Mouse (Mus musculus): ENCODE measurements around the gene Hesx1. TPM values are rescaled to one million over a fixed set of nuclear protein-coding genes. Genes with fewer than 3 reads are reported as not detected.

Hesx1 gene
- polyA plus RNA-seq, 1 experiment from 2014 or later, result 0.20 TPM

DNA sequence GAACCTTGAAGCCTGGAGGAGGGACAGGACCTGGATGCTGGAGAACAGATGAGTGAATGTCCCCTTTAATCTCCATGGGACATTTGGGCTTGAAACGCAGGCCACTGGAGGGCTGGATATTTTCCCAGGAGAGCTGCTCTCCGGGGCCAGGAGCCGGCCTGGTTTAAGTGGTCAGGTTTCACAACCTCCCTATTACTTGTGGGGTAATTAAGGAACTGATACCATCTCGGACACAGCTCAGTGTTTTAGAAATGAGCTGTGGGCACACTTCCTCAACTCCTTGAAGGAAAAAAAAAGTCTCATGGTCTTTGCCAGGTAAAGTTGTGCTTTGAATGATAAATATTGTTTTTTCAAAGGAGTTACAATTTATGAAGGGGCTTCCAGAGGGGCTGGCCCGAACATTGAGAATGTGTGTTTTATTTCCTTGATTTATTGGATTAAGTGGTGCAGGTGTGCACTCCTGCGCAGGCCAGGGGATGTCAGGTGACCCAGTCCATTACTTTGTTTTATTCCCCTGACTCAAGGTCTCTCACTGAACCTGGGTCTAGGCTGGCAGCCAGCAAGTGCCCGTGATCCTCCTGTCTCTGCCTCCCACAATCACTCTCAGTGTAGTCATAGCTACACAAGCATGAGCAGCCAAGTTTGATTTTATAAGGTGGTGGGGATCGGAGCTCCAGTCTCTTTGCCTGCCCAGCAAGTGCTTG is 48.2 kb downstream of the Hesx1 start:
- H3K27me3 ChIP-seq (replicated peaks), result peaks cover 14% of the 10 kb centered on the region
- H3K4me2 ChIP-seq, result no peak overlapping the region
- H3K9ac ChIP-seq (replicated peaks), result no peak overlapping the region
- peaks cover 38% of the 10 kb centered on the region for H3K4me1 ChIP-seq
- no peak overlapping the region for H3K27ac ChIP-seq (replicated peaks)
- no peaks in the 10 kb centered on the region for H3K36me3 ChIP-seq
- no peak for ATAC-seq (ENCODE audit: low FRiP score)
- H3K9me3 ChIP-seq (replicated peaks), result no peaks in the 10 kb centered on the region
- WGBS, result 41% methylated on average over 8 of the region's 8 CpGs
- no peak overlapping the region for H3K4me3 ChIP-seq (replicated peaks)

DNA sequence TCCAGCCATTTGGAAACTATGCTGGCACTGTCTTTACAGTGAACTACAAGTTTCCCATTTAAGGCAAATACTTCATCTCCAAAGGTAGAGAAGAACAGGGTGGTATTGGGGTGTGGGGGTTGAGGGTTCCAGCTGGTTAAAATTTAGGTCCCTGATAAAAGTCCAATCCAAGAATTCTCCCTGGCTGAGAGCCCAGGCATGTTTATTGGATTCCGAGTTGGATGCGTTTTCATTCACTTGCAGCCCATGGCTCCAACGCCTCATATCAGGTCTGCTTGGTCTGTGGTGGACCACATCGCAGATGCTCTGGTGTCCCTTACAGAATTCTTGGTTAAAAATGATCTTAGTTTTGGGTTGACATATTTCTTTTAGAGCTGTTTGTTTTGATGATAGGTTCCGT is 49.2 kb downstream of the Hesx1 start:
- H3K9me3 ChIP-seq (replicated peaks), result no peaks in the 10 kb centered on the region
- H3K27ac ChIP-seq (replicated peaks), result no peak overlapping the region
- no peak overlapping the region for H3K4me3 ChIP-seq (replicated peaks)
- H3K27me3 ChIP-seq (replicated peaks), result peaks cover 14% of the 10 kb centered on the region
- H3K4me2 ChIP-seq, result no peak overlapping the region
- peaks cover 43% of the 10 kb centered on the region for H3K4me1 ChIP-seq
- H3K9ac ChIP-seq (replicated peaks), result no peak overlapping the region
- no peaks in the 10 kb centered on the region for H3K36me3 ChIP-seq
- no peak for ATAC-seq (ENCODE audit: low FRiP score)
- WGBS, result 39% methylated on average over 5 of the region's 5 CpGs

DNA sequence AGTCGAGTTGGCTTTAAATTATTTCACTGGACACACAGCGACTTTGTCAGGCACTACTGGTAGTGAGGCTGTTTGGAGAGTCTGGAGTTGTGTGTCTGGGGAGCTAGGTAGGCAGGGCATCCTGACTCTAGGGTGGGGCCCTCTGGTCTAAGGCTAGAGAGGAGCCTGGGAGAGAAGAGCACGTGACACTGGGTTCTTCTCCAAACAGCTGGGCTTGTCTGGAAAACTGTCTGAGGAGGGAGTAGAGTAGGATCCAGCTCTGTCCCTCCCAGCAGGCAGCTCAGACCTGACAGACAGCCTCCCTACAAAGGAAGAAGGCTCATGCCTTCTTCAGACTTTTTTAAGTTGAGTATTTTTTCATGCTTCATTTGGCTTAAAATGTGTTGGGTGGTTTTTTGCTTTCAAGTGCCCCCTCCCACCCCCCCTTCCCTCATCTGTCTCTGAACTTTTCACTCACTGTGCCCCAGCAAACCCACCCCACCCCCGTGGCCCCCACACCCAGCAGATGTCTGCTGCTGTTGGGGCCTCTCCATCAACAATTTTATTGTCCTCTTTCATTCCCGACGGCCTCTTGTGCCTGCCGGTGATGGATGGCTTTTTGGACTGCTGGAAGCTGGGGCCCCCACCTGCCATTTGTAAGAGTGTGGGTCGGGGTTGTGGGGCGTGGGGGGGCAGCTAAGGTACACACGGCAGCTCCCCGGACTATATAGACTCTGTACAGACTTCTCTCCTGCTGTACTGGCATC is 50.2 kb downstream of the Hesx1 start:
- no peak for ATAC-seq (ENCODE audit: low FRiP score)
- peaks cover 47% of the 10 kb centered on the region for H3K4me1 ChIP-seq
- no peaks in the 10 kb centered on the region for H3K36me3 ChIP-seq
- H3K27ac ChIP-seq (replicated peaks), result no peak overlapping the region
- H3K9ac ChIP-seq (replicated peaks), result no peak overlapping the region
- WGBS, result 4% methylated on average over 11 of the region's 11 CpGs
- peak overlapping the region; percentile 22 for H3K4me2 ChIP-seq
- H3K27me3 ChIP-seq (replicated peaks), result peaks cover 10% of the 10 kb centered on the region
- no peaks in the 10 kb centered on the region for H3K9me3 ChIP-seq (replicated peaks)
- H3K4me3 ChIP-seq (replicated peaks), result no peak overlapping the region

DNA sequence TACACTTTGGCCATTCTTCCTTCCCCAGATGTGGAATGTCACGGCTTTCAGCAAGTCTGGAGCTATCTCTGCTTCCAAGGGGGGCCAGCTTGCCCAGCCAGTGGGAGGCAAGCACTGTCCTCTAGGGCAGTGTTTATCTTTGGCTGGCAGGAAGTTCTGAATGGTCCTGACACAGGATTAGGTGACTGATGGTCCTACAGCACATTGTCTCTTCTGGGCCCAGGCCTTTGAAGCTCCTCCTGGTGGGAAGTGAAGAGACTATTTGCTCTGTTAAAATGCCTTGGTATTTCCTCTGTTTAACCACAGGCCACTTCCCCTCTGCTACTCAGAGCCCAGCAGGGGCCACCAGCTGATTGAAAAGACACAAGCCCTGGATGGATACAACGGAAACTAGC is 50.7 kb downstream of the Hesx1 start:
- peaks cover 43% of the 10 kb centered on the region for H3K4me1 ChIP-seq
- WGBS, result 17% methylated on average over 2 of the region's 2 CpGs
- H3K4me2 ChIP-seq, result peak overlapping the region; percentile 22
- H3K36me3 ChIP-seq, result no peaks in the 10 kb centered on the region
- peaks cover 10% of the 10 kb centered on the region for H3K27me3 ChIP-seq (replicated peaks)
- no peak overlapping the region for H3K4me3 ChIP-seq (replicated peaks)
- H3K9ac ChIP-seq (replicated peaks), result no peak overlapping the region
- ATAC-seq (ENCODE audit: low FRiP score), result peak; percentile 19; the same call in 1 of the 2 replicates
- no peak overlapping the region for H3K27ac ChIP-seq (replicated peaks)
- H3K9me3 ChIP-seq (replicated peaks), result no peaks in the 10 kb centered on the region

DNA sequence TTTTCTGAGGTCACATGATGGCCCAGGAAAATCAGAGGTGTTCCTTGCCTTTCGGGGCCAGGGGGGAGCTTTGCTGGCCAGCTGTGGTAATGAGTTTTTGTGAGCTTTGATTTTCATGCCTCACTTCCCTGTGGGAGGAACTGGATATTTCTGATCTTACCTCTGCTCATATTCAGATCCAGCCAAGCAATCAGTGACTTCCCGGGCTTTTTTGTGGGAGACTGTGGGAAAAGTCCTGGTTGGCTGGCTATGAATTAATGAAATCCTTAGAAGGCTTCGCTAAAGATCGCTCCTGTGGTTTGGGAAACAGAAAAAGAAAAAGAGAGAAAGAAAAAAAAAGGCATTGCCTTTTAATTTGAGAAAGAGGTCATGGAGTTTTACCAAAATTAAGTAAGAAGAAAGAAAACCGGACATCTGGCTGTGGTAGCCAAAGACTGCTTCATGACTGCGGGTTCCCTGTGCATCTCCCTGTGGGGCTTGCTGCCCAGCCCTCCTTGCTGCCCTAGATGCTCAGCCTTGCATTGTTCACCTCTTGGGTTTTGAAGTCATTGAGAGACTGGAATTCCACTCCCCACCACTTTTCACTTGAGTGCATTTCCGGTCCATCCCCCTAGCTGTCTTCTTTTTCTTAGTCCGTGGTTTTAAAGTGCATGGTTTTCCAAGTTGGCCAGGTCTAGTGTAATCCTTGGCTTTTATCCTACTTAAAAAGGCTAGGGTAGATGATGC is 54.2 kb downstream of the Hesx1 start:
- H3K27me3 ChIP-seq (replicated peaks), result no peaks in the 10 kb centered on the region
- no peaks in the 10 kb centered on the region for H3K9me3 ChIP-seq (replicated peaks)
- H3K4me1 ChIP-seq, result peaks cover 63% of the 10 kb centered on the region
- 35% methylated on average over 8 of the region's 8 CpGs for WGBS
- H3K4me3 ChIP-seq (replicated peaks), result no peak overlapping the region
- ATAC-seq (ENCODE audit: low FRiP score), result no peak
- no peak overlapping the region for H3K4me2 ChIP-seq
- 0 out of 2 replicates have a peak overlapping the region, but pooled peaks have one; percentile 11 for H3K27ac ChIP-seq (replicated peaks)
- H3K36me3 ChIP-seq, result no peaks in the 10 kb centered on the region
- H3K9ac ChIP-seq (replicated peaks), result no peak overlapping the region; the same call in 1 of the 2 replicates

DNA sequence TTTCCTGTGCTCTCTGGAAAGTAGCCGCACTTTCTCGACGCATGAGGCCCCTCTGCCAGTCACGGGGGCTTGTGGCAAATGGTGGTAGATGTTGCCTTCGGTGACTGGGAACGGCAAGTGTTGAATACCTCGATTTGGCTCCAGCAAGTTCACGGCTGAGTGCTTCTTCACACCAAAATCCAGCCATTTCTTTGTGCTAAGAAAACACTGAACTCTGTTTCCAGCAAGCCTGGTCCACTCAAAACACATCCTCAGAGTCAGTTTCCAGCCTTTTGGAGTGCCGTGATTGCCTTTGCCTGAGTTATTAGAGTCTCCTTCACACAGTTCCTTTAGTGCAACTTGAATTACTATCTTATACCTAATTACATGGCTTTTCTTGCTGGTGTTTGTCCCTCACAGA is 55.8 kb downstream of the Hesx1 start:
- no peaks in the 10 kb centered on the region for H3K27me3 ChIP-seq (replicated peaks)
- ATAC-seq (ENCODE audit: low FRiP score), result peak; percentile 53; the same call in 1 of the 2 replicates
- H3K4me2 ChIP-seq, result no peak overlapping the region
- H3K4me1 ChIP-seq, result peaks cover 50% of the 10 kb centered on the region
- peak overlapping the region; percentile 73 for H3K27ac ChIP-seq (replicated peaks)
- H3K36me3 ChIP-seq, result no peaks in the 10 kb centered on the region
- no peak overlapping the region for H3K4me3 ChIP-seq (replicated peaks)
- 12% methylated on average over 9 of the region's 9 CpGs for WGBS
- no peaks in the 10 kb centered on the region for H3K9me3 ChIP-seq (replicated peaks)
- H3K9ac ChIP-seq (replicated peaks), result no peak overlapping the region

DNA sequence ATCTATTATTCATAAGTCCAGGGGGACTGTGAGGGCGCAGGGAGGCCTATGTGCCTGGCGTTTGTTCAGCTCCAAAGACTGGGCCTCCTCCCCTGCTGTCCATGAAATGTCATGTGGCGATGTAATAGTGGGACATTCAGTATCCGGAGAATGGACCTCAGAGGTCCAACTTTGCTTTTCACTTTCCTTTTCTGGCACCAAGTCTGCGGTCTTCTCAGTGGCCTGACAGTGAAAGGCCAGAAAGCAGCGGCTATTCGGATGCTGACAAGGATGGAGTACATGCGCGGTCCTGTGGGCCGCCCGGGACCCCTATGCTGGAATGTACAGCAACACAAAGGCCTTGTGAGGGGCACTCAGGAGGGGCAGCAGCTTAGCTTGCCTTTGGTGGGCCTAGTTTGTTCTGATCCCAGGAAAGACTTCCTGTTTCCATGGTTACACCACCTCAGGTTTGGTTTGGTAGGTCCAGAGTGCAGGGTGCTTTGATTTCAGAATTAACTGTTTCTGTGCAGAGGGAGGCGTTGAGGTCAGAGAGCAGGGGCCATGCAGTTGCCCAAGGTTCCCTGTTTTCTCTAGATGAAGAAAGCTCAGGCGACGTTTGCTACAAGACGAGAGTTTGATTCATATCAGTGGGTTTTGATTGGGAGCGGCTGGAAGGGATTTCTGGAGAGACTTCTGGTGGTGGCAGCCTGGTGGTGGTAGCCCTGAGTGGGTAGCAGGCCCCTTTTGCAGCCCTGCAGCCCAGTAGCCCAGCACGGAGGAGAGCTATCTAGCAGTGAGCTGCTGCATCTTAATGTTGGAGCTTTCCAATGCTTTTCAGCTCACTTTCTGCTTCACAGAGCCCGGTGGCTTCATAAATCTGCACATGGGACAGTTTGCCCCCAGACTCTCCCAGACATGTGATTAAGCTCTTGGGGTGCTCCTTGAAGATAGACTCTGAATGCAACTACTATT is 56.6 kb downstream of the Hesx1 start:
- H3K4me3 ChIP-seq (replicated peaks), result no peak overlapping the region
- no peak overlapping the region for H3K9ac ChIP-seq (replicated peaks)
- H3K27me3 ChIP-seq (replicated peaks), result no peaks in the 10 kb centered on the region
- H3K36me3 ChIP-seq, result no peaks in the 10 kb centered on the region
- H3K27ac ChIP-seq (replicated peaks), result peak overlapping the region; percentile 73
- H3K4me1 ChIP-seq, result peaks cover 48% of the 10 kb centered on the region
- H3K4me2 ChIP-seq, result no peak overlapping the region
- WGBS, result 10% methylated on average over 18 of the region's 18 CpGs
- ATAC-seq (ENCODE audit: low FRiP score), result peak; percentile 72
- no peaks in the 10 kb centered on the region for H3K9me3 ChIP-seq (replicated peaks)

DNA sequence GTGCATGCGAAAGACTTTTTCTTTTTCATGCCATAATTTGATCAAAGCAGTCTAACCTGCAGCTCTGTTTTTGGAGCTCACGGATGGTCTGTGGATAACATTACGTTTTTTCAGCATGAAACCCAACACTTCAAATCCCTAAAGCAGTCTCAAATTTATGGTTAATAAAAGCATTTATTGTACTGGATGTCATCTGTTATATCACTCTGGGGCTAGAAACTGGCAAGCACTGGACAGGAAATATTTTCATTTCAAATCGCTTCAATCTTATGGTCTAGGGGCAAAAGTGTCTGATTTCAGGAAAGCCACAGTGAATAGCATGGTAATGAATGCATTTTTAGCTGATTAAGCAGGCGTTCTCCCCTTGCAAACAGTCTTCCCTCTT is 57.3 kb downstream of the Hesx1 start:
- Histone ChIP-seq H3K4me1 (peaks cover 43% of the 10 kb centered on the region), H3K9me3 (replicated peaks) (no peaks in the 10 kb centered on the region), H3K4me2 (no peak overlapping the region), H3K4me3 (replicated peaks) (no peak overlapping the region), H3K27ac (replicated peaks) (peak overlapping the region; percentile 73), H3K36me3 (no peaks in the 10 kb centered on the region), H3K27me3 (replicated peaks) (no peaks in the 10 kb centered on the region), H3K9ac (replicated peaks) (no peak overlapping the region)
- no peak for ATAC-seq (ENCODE audit: low FRiP score)
- WGBS, result 24% methylated on average over 5 of the region's 5 CpGs

Other genes with a start within 250 kb of the Hesx1 start
- gene Asb14, start 99.9 kb upstream of the Hesx1 start, polyA plus RNA-seq (2015; fragmentation: Nextera tagmentation; extraction: Ambion mirVana), result 0.19 TPM in 1 of 2 replicates, not detected in the other
- 58.7 and 58.9 TPM in 2 replicates for gene Appl1, start 23.2 kb upstream of the Hesx1 start, polyA plus RNA-seq (2015; fragmentation: Nextera tagmentation; extraction: Ambion mirVana)
- 1.8 and 2.0 TPM in 2 replicates for gene Il17rd, start 44.5 kb downstream of the Hesx1 start, polyA plus RNA-seq (2015; fragmentation: Nextera tagmentation; extraction: Ambion mirVana)
- gene Arhgef3, start 120.5 kb downstream of the Hesx1 start, polyA plus RNA-seq (2015; fragmentation: Nextera tagmentation; extraction: Ambion mirVana), result 13.6 and 13.7 TPM in 2 replicates